Mouse (Mus musculus): ENCODE results near the gene Fam198b. TPM values are rescaled to one million over a fixed set of nuclear protein-coding genes. Genes with fewer than 3 reads are reported as not detected.

Gene Fam198b
- polyA plus RNA-seq, 1 experiment from 2014 or later: 2.1 TPM

- H3K9me3 ChIP-seq: no peaks in the 10 kb centered on the region
- peaks cover 16% of the 10 kb centered on the region; the same call in 1 of the 2 replicates for H3K4me1 ChIP-seq
- no peaks in the 10 kb centered on the region for H3K36me3 ChIP-seq (replicated peaks)
- no peak for DNase-seq (ENCODE audit: extremely low spot score, low spot score)
- H3K27me3 ChIP-seq (ENCODE audit: poor library complexity, severe bottlenecking): no peaks in the 10 kb centered on the region
- WGBS: 89% methylated on average over 8 of the region's 8 CpGs
- no peak overlapping the region for H3K4me3 ChIP-seq
- H3K27ac ChIP-seq: peak overlapping the region; percentile 35; the same call in 1 of the 2 replicates
Observed at GRCm38 (mm10) chr3:79887161-79887855, 3.0 kb downstream of the Fam198b start.

- Histone ChIP-seq H3K4me3 (no peak overlapping the region), H3K36me3 (replicated peaks) (no peaks in the 10 kb centered on the region), H3K9me3 (no peaks in the 10 kb centered on the region), H3K27me3 (ENCODE audit: poor library complexity, severe bottlenecking) (no peaks in the 10 kb centered on the region), H3K4me1 (peaks cover 16% of the 10 kb centered on the region; the same call in 1 of the 2 replicates), H3K27ac (no peak overlapping the region)
- WGBS: 82% methylated on average over 2 of the region's 2 CpGs
- DNase-seq (ENCODE audit: extremely low spot score, low spot score): no peak
Observed at GRCm38 (mm10) chr3:79887966-79888365, 3.6 kb downstream of the Fam198b start.

DNA sequence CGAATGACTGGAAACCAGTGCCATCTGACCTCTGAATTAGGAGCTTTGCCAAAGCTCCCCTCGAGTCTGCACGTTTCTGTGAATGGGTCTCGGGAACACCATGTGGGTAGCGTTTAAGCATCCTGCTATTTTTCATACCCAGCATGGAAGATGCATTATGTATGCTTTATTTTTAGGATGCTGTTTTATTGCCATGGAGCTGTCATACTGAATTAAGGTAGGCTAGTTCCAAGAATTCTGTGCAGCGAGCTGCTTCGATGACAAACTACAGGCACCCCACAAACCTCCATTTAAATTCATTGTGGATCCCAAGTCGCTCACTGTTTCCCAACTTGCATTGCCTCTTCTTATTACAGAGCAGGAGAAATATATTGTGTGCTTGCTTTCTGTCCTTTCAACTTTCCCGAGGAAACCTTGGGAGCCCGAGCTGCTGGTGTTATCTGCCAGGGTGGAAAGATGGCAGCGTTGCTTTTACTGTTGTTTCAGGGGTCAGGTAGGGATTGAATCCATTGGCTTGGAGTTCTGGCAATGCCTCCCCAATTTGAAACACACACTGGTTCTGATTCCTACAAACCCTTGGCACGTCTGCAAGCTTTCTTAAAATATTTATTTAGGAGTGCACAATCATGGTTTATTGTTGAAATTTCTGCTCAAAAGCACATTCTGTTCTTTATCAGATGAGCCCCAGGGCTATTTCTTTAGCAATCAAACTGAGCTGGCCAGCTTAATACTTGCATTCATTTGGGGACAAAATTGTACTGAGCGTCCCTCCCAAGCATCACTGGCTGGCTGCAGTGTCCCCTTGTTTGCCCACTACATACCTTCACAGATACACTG lies 13.4 kb downstream of the Fam198b start:
- WGBS: 86% methylated on average over 13 of the region's 13 CpGs
- no peaks in the 10 kb centered on the region for H3K9me3 ChIP-seq
- H3K27me3 ChIP-seq (ENCODE audit: poor library complexity, severe bottlenecking): no peaks in the 10 kb centered on the region
- DNase-seq (ENCODE audit: extremely low spot score, low spot score): no peak
- H3K36me3 ChIP-seq (replicated peaks): no peaks in the 10 kb centered on the region
- no peaks in the 10 kb centered on the region for H3K4me1 ChIP-seq
- no peak overlapping the region for H3K4me3 ChIP-seq
- H3K27ac ChIP-seq: no peak overlapping the region

- Histone ChIP-seq H3K36me3 (replicated peaks) (no peaks in the 10 kb centered on the region), H3K9me3 (no peaks in the 10 kb centered on the region), H3K27ac (no peak overlapping the region), H3K27me3 (ENCODE audit: poor library complexity, severe bottlenecking) (no peaks in the 10 kb centered on the region), H3K4me3 (no peak overlapping the region), H3K4me1 (0 out of 2 replicates have a peak, but pooled peaks cover under 1% of the 10 kb centered on the region)
- no peak for DNase-seq (ENCODE audit: extremely low spot score, low spot score)
Observed at GRCm38 (mm10) chr3:79898514-79898913, 14.2 kb downstream of the Fam198b start.

DNA sequence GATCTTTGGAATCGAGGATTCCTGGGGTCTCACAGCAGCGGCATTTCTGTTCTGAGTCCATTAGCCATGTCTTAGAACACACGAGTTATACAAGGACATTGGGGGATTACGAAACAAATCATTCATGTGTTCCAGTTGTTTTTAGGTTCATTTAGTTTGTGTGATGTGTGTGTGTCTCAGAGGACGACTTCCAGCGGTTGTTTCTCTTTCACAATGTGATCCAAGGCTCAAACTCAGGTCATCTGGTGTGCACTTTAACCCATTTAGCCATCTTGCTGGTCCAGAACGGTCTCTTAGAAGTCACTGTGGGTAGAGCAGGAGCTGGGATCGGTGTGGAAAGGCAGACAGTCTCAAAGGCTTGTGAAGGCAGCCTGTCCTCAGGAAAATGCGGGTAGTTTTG lies 15.6 kb downstream of the Fam198b start:
- H3K4me3 ChIP-seq: no peak overlapping the region

GRCm38 (mm10) chr3:79900502-79900901 lies 16.2 kb downstream of the Fam198b start:
- WGBS: 98% methylated on average over 2 of the region's 2 CpGs
- Histone ChIP-seq H3K36me3 (replicated peaks) (no peaks in the 10 kb centered on the region), H3K9me3 (no peaks in the 10 kb centered on the region), H3K27me3 (ENCODE audit: poor library complexity, severe bottlenecking) (no peaks in the 10 kb centered on the region), H3K27ac (no peak overlapping the region), H3K4me3 (no peak overlapping the region), H3K4me1 (peaks cover 6% of the 10 kb centered on the region)
- no peak for DNase-seq (ENCODE audit: extremely low spot score, low spot score)

More for the DNA sequence above, 15.6 kb downstream of the Fam198b start:
- WGBS: 84% methylated on average over 9 of the region's 9 CpGs
- Histone ChIP-seq H3K36me3 (replicated peaks) (no peaks in the 10 kb centered on the region), H3K9me3 (no peaks in the 10 kb centered on the region), H3K27me3 (ENCODE audit: poor library complexity, severe bottlenecking) (no peaks in the 10 kb centered on the region), H3K4me1 (peaks cover 6% of the 10 kb centered on the region), H3K27ac (no peak overlapping the region)
- no peak for DNase-seq (ENCODE audit: extremely low spot score, low spot score)

DNA sequence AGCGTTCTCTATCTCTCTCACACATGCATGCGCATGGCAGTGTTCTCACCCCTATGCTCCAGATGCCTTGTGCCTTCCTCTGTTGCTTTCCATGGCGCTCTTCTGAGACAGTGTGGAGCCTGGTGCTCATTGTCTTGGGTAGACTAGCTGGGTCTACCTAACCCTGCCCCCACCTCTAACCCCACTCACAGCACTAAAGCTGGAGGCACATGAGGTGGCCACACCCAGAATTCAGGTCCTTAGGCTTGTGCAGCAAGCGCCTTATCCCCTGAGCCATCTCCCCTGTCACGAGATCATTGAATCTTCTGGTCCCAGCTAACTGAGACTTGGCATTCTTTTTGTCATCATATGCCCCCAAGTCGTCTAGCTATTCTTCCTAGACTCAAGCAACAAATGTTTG lies 17.0 kb downstream of the Fam198b start:
- 85% methylated on average over 6 of the region's 6 CpGs for WGBS
- Histone ChIP-seq H3K27ac (no peak overlapping the region), H3K4me3 (no peak overlapping the region), H3K9me3 (no peaks in the 10 kb centered on the region), H3K36me3 (replicated peaks) (no peaks in the 10 kb centered on the region), H3K27me3 (ENCODE audit: poor library complexity, severe bottlenecking) (no peaks in the 10 kb centered on the region), H3K4me1 (peaks cover 6% of the 10 kb centered on the region)
- DNase-seq (ENCODE audit: extremely low spot score, low spot score): no peak

GRCm38 (mm10) chr3:79901734-79902133 lies 17.4 kb downstream of the Fam198b start:
- H3K9me3 ChIP-seq: no peaks in the 10 kb centered on the region
- H3K27ac ChIP-seq: no peak overlapping the region
- no peaks in the 10 kb centered on the region for H3K27me3 ChIP-seq (ENCODE audit: poor library complexity, severe bottlenecking)
- 96% methylated on average over 4 of the region's 4 CpGs for WGBS
- no peak for DNase-seq (ENCODE audit: extremely low spot score, low spot score)
- H3K4me1 ChIP-seq: peaks cover 6% of the 10 kb centered on the region
- no peaks in the 10 kb centered on the region for H3K36me3 ChIP-seq (replicated peaks)
- no peak overlapping the region for H3K4me3 ChIP-seq

- 74% methylated on average over 6 of the region's 6 CpGs for WGBS
- H3K4me1 ChIP-seq: peaks cover 6% of the 10 kb centered on the region
- no peak overlapping the region for H3K27ac ChIP-seq
- DNase-seq (ENCODE audit: extremely low spot score, low spot score): no peak
- no peaks in the 10 kb centered on the region for H3K9me3 ChIP-seq
- no peak overlapping the region for H3K4me3 ChIP-seq
- H3K36me3 ChIP-seq (replicated peaks): no peaks in the 10 kb centered on the region
- H3K27me3 ChIP-seq (ENCODE audit: poor library complexity, severe bottlenecking): no peaks in the 10 kb centered on the region
Observed at GRCm38 (mm10) chr3:79903803-79904202, 19.5 kb downstream of the Fam198b start.

DNA sequence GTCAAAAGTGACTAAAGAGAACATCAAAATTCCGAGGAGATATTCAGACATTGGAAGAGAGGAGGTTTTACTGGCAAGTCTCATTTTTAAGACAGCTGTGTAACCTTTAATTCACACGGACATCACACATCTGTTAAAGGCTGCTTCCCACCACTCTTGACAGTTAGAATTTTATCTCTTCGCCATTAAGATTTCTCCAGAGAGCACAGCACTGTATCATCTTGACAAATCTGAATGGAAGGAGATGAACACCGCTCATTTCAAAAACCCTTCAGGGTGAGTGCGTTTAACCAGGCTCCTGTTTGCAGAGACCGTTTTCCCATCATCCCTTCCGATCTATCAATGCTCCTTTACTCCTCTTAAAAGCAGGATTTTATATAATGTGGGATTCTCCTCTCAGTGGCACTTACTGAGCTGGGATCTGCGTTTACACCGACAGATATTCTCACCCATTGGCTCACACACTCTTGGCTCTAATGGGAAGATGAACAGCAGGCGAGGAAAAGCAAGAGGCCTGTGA lies 20.0 kb downstream of the Fam198b start:
- H3K4me3 ChIP-seq: no peak overlapping the region
- no peaks in the 10 kb centered on the region for H3K9me3 ChIP-seq
- DNase-seq (ENCODE audit: extremely low spot score, low spot score): no peak
- WGBS: 87% methylated on average over 10 of the region's 10 CpGs
- no peaks in the 10 kb centered on the region for H3K36me3 ChIP-seq (replicated peaks)
- peaks cover 6% of the 10 kb centered on the region for H3K4me1 ChIP-seq
- H3K27me3 ChIP-seq (ENCODE audit: poor library complexity, severe bottlenecking): no peaks in the 10 kb centered on the region
- H3K27ac ChIP-seq: no peak overlapping the region

GRCm38 (mm10) chr3:79905397-79905796 lies 21.1 kb downstream of the Fam198b start:
- no peaks in the 10 kb centered on the region for H3K27me3 ChIP-seq (ENCODE audit: poor library complexity, severe bottlenecking)
- no peaks in the 10 kb centered on the region for H3K9me3 ChIP-seq
- no peak for DNase-seq (ENCODE audit: extremely low spot score, low spot score)
- no peak overlapping the region for H3K27ac ChIP-seq
- no peaks in the 10 kb centered on the region for H3K36me3 ChIP-seq (replicated peaks)
- peaks cover 9% of the 10 kb centered on the region for H3K4me1 ChIP-seq
- H3K4me3 ChIP-seq: no peak overlapping the region

DNA sequence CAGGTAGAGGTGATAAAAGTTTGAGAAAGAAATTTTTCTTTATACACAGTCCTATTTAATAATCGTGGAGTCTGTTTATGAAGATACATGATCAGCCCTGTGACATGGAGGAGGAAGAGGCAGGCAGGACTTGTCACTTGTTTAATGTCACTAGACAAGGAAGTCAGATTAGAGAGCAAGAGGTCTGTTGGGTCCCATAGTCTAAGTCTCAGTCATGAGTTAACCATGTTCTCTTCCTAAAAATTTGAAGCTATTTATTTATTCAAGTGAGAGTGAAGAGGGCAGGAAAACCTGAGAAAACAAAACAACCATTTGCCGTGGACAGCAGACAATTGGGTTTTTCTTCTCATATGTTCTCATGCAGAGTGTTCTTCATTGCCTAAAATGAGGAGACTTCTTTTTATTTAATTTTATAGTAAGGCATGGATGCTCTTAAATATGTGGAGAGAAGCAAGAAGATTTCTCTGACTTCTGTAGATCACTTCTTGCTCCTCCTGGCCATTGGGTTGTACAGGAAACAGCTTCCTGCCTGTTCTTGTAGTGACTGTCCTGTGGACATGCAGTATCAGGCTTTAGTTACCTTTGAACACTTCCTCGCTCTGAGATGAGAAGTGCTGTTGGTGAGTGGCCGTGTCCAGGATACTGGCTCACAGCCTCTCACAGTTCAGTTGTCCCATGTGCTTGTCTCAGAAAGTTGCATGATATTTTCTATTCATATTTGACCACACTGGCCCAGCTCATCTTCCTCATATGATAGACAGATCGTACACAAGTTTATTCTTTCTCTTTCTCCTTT lies 22.1 kb downstream of the Fam198b start:
- 87% methylated on average over 5 of the region's 5 CpGs for WGBS
- H3K27me3 ChIP-seq (ENCODE audit: poor library complexity, severe bottlenecking): no peaks in the 10 kb centered on the region

More for the DNA sequence above, 22.1 kb downstream of the Fam198b start:
- peaks cover 11% of the 10 kb centered on the region for H3K4me1 ChIP-seq
- DNase-seq (ENCODE audit: extremely low spot score, low spot score): no peak
- H3K36me3 ChIP-seq (replicated peaks): no peaks in the 10 kb centered on the region
- no peak overlapping the region for H3K4me3 ChIP-seq
- H3K9me3 ChIP-seq: no peaks in the 10 kb centered on the region
- no peak overlapping the region for H3K27ac ChIP-seq
